Mouse (Mus musculus) adrenal gland, postnatal 36 days (tissue): Measurements from ENCODE around the gene Bend7. TPM values are rescaled to one million over a fixed set of nuclear protein-coding genes. Genes with fewer than 3 reads are reported as not detected.
A peak's percentile ranks its signal among the peaks of the same experiment; 100 is the strongest.

Source experiments
- DNase-seq, 2 experiments: peaks; one replicate each; pipeline ENCODE4 v3.0.0; 2021; ENCODE audit warnings: mixed read lengths in 1 of 2
- long read RNA-seq, 2 experiments: library from polyadenylated mRNA; stranded (forward); transcript quantifications; one replicate each; pipeline ENCODE4 v2.0.0; 2021; ENCODE audit warnings: borderline sequencing depth in 2 of 2
- total RNA-seq, 2 experiments: library from RNA; stranded (reverse); gene quantifications; 2 replicates each; pipeline ENCODE4 v1.2.3; 2021

Bend7 gene
- total RNA-seq = 10 to 100 TPM; 19.0 to 20.0 TPM
- long read RNA-seq, experiment 1, partial matches to known transcripts = 2 of 7 reads
- long read RNA-seq, experiment 1, other reads (novel, unspliced or antisense) = 4 of 7 reads
- long read RNA-seq, experiment 2, partial matches to known transcripts = 0 of 4 reads
- long read RNA-seq, experiment 2, other reads (novel, unspliced or antisense) = 0 of 4 reads

- peak; percentile 56 to 70 for DNase-seq
Observed at GRCm38 (mm10) chr2:4717769-4718661, at the start of gene Bend7. Bend7 (plus strand) TSS chr2:4717831.

GRCm38 (mm10) chr2:4668626-4669025 is 49.0 kb upstream of the Bend7 start:
- peak; percentile 38 to 45 for DNase-seq

- no peak for DNase-seq
Observed at GRCm38 (mm10) chr2:4669701-4670100, 47.9 kb upstream of the Bend7 start.

- peak; percentile 28 to 39 for DNase-seq
Observed at GRCm38 (mm10) chr2:4671636-4672035, 46.0 kb upstream of the Bend7 start.

- no peak for DNase-seq
Observed at GRCm38 (mm10) chr2:4679886-4680285, 37.7 kb upstream of the Bend7 start.

GRCm38 (mm10) chr2:4711262-4711661 is 6.4 kb upstream of the Bend7 start:
- DNase-seq = peak in 1 of 2 experiments; percentile 13

- peak; percentile 80 to 81 for DNase-seq
Observed at GRCm38 (mm10) chr2:4717081-4717768, 406 bp upstream of the Bend7 start.

GRCm38 (mm10) chr2:4723088-4723487 is 5.5 kb downstream of the Bend7 start:
- no peak for DNase-seq

GRCm38 (mm10) chr2:4730161-4730560 is 12.5 kb downstream of the Bend7 start:
- no peak for DNase-seq

GRCm38 (mm10) chr2:4733971-4734370 is 16.3 kb downstream of the Bend7 start:
- no peak for DNase-seq

- peak; percentile 59 to 61 for DNase-seq
Observed at GRCm38 (mm10) chr2:4736095-4736797, 18.6 kb downstream of the Bend7 start.

- peak in 1 of 2 experiments; percentile 10 for DNase-seq
Observed at GRCm38 (mm10) chr2:4736798-4737155, 19.1 kb downstream of the Bend7 start.

- DNase-seq = no peak
Observed at GRCm38 (mm10) chr2:4751918-4752317, 34.3 kb downstream of the Bend7 start.

- DNase-seq = no peak
Observed at GRCm38 (mm10) chr2:4755716-4756115, 38.1 kb downstream of the Bend7 start.

GRCm38 (mm10) chr2:4757218-4757617 is 39.6 kb downstream of the Bend7 start:
- DNase-seq = no peak

- DNase-seq = no peak
Observed at GRCm38 (mm10) chr2:4760741-4761140, 43.1 kb downstream of the Bend7 start.

GRCm38 (mm10) chr2:4761906-4762305 is 44.3 kb downstream of the Bend7 start:
- no peak for DNase-seq

- peak; percentile 55 to 57 for DNase-seq
Observed at GRCm38 (mm10) chr2:4764071-4764470, 46.4 kb downstream of the Bend7 start.

- DNase-seq = no peak
Observed at GRCm38 (mm10) chr2:4770376-4770775, 52.7 kb downstream of the Bend7 start.

GRCm38 (mm10) chr2:4773911-4774310 is 56.3 kb downstream of the Bend7 start:
- no peak for DNase-seq

- DNase-seq = no peak
Observed at GRCm38 (mm10) chr2:4777291-4777690, 59.7 kb downstream of the Bend7 start.

GRCm38 (mm10) chr2:4781641-4782040 is 64.0 kb downstream of the Bend7 start:
- DNase-seq = no peak
